Mouse (Mus musculus) urinary bladder, postnatal 10 days (tissue): ENCODE measurements around the gene Hnrnpk.
A peak's percentile ranks its signal among the peaks of the same experiment; 100 is the strongest.
"Not testable (repeated sequence)": the region's sequence is repeated elsewhere in the genome, so short reads cannot be mapped to it uniquely, and the experiment has no call there.

Experiments
- DNase-seq: peaks from one replicate; pipeline ENCODE4 v3.0.0; 2022; ENCODE audit warnings: low spot score

Gene Hnrnpk

DNA sequence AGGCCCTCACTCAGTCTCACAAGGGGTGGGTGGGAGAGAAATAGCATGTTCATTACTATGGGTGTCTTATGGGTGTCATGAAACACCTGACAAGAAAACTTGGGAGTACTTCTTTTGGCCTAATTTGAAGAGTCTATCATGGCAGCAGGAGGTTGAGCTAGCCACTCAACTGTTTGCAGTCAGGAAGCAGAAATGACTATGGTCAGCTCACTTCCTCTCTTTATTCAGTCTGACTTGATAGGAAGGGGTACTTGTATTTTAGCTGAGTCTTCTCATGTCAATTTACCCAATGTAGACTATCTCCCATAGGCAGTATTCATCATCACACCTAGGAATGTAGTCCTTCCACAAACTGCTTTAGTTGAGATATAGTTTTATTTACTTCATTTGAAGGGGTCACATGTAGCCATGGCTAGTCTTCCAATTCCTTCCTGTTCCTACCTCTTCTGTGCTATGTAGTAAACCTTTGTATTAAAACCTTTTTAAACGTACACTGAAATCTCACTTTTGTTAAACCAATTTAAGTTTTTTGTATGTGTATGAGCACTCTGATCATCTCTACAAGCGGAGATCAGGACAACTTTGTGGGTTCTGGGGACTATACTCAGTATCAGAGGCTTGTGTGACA is 13.7 kb downstream of the Hnrnpk start:
- no peak for DNase-seq

DNA sequence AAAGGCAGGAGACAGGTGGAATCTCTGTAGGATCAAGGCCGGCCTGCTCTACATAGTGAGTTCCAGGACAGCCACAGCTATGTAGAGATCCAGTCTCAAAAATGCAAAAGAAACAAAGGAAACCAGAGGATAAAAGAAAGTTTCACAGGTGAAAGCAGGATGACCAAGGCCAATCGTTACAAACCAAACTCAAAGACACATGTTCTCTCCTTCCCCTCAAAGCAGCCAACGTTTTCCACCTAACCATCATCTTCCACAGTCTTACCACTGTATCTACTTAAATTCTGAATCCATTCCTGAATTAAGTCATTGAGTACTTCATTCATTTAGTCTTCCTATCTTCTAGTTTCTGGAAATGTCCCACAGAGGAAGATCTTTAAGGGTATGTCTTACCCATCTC is 14.8 kb downstream of the Hnrnpk start:
- DNase-seq, result no peak

DNA sequence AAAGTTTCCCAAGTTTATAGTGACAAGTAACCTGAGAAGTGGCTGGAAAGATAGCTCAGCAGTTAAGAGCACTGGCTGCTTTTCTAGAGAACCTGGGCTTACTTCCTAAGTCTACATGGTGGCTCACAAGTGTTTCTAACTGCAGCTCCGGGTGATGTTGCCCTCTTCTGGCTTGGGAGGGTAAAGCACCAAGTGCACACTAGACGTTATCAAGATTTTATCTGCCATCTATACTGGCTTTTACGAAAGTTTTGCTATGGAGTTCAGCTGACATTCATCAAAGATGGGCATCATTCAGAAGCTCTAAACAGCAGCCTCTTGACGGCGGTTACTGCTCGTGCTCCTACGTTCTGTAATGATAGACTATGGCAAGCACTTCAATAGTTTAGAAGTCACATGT is 15.2 kb downstream of the Hnrnpk start:
- DNase-seq, result no peak

DNA sequence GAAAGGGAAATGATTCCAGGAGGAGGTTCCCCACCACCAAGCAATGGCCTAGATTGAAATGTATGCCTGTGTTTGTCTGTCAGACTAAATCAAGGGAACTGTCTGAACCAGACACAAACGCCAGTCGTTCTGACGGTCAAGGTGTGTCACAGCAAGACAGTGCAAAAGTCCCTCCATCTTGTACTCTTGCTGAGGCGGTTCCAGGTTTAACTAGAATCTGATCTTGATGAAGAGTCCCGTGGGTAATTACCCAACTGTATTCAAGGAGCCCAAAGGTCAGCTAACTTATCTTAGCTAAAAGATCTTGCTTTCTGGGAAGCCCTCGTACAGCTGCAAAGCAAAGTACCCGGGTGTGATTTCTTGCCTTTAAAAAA is 17.6 kb downstream of the Hnrnpk start:
- no peak for DNase-seq

DNA sequence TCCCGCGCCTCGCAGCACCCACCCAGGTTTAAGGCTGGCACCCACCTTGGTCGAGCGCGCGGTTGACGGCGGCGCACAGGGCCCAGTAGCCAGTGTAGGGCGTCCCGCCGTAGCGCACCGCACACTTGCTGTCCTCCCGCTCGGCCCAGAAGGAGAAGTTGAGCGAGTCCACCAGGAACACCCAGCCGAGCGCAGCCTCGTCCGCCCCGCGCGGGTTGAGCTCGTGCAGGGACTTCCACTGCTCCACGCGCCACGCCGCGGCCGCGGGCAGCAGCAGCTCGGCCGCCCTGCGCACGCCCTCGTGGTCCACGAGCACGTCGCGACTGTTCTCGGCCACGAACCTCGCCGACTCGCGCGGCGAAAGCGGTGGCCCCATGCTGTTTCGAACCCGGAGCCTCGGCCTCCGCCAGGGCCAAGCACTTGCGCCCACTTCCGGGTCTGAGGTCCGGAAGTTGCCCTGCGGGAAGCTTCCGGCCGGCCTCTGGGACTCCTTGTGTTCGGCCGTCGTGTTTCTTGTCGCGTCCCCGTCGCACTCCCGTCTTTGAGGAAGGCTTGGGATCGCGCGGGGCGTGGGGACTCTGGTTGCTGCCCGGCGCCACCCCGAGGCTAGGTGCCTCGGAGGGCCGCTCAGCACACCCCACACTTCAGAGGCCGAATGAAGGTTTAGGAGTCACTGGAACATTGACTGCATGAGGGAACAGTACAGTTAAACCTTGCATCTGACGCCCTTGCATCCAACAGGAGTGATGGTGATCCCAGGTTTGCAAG is 18.2 kb downstream of the Hnrnpk start, which contains the start of gene 2210016F16Rik:
TSS of gene 2210016F16Rik (minus strand) at position 447 of the 768 bp plus-strand sequence.
- DNase-seq, result no peak

DNA sequence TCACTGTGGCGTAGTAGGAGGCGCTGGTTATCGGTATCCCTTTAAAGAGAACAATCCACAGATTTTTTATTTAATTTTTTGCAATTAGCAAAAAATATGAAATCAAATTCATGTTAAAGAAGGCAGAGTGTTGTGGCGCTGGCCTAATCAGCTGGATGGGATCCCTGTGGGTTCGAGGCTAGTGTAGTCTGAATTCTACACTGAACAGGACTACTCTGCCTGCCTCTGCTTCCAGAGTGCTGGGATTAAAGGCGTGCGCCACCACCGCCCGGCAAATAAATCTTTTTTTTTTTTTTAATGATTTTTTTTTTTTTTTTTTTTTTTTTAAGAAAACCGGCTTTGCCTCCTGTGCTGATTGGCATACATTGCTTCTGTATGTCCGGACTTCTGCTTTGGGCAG is 18.8 kb downstream of the Hnrnpk start:
- DNase-seq, result no peak

DNA sequence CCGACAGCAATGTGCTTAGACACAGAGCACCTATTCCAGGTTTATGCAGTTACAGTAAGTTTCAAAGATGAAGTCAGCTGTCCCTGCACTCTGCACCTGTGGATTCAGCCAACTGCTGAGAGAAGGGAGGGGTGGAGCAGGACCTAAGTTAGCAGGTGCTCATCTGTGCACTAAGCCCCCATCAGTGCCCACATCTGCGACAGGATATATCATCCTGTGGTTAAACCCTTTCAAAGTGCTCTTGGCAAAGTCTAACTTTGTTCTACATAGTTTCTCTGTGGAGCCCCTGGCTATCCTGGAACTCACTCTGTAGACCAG is 30.0 kb downstream of the Hnrnpk start:
- no peak for DNase-seq

DNA sequence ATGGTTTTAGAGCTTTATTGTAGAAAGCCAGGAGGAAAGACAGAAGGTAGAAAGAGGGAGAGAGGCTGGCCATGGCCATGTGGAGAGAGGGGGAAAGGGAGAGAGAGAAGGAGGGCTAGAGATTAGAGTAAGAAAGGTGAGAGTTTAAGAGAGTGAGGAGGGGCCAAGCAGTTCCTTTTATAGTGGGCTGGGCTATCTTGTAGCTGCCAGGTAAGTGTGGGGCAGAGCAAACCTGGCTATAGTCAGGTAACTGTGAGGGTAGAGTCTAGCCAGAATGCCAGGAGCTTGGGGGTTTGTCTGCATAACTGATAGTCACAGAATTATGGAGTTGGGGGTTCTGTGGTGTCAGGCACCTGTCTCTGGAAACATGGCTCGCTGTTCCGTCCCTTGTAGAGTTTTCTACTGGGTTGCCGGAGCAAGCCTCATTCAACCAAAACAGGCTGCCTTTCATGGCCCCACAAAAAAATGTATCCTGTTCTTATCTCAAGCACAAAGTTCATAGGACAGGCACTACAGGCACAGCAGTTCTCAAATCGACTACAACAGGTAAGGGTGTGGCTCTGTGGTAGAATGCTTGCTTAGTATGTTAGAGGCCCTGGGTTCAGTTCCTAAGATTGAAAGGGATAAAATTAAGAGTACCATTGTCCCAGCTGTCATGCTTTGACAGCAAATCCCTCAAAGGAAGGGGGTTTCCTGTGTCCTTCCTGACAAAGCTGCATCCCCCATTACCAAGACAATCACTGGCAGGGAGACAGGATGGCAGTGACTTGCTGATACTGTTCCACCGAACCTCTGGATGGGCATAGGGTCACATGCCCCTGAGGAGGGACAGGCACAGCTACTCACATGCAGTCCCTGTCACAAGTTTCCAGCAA is 30.6 kb downstream of the Hnrnpk start:
- no peak for DNase-seq

DNA sequence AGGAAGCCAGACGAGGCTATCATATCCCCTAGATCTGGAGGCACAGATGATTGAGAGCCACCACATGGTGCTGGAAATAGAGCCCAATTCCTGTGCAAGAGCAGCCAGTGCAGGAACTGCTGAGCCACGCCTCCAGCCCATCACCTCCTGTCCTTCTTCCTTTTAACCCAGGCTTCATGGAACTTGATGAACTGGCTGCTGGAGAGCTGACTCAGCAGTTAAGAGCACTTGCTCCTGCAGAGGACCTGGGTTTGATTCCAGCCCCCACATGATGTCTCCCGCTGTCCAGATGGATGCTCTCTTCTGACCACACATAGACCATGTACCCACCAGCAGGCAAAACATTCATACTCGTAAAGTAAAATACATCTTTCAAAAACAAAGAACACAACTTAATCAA is 34.3 kb downstream of the Hnrnpk start:
- no peak for DNase-seq

DNA sequence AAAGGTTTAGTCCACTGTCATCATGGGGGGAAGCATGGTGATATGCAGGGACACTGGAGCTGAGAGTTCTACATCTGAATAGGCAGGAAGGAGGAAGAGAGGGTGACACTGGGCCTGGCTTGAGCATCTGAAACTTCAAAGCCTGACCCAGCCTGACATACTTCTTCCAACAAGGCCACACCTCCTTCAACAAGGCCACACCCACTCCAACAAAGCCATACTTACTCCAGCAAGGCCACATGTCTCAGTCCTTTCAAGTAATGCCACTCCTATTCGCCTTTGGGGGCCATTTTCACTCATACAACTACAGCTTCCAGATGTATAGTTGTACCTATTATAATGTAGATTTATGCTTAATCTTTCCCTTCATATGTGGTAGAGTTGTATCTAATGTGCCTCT is 35.5 kb downstream of the Hnrnpk start:
- DNase-seq, result no peak

DNA sequence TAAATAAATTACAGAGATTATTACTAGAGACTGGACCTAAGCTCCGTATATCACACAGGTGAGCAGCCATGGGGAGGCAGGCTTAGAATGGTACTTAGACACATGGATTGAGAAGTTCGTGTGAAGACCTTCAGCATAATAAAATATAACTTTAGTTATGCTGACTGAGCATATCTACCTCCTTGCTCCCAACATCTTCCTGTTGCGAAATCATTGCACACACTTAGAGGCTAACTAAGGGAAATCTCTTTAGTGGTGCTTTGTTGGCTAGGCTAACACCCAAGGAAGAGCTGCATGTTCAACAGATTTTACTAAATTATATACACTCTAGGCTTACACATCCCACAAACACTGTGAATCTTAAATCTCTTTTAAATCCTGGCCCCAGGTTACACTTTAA is 36.8 kb downstream of the Hnrnpk start:
- DNase-seq, result no peak

DNA sequence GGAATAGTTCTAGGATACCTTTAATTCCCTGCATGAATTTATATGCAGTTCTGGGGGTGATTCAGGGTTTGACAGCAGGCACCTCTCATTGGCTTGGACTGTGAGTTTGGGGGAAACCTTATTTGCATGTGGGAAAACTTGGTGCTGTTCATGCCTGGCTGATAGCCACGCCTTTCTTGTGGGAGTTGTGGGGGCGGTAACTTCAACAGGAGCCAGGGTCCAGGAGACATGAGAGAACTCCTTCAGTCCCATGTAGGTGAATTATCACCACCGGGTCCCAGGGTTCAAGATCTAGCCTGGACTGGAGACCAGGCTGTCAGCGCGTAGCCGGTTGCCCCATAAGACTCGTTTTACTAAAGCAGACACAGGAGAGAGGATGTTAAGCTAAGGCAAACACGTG is 38.0 kb downstream of the Hnrnpk start:
- DNase-seq, result not testable (repeated sequence)

DNA sequence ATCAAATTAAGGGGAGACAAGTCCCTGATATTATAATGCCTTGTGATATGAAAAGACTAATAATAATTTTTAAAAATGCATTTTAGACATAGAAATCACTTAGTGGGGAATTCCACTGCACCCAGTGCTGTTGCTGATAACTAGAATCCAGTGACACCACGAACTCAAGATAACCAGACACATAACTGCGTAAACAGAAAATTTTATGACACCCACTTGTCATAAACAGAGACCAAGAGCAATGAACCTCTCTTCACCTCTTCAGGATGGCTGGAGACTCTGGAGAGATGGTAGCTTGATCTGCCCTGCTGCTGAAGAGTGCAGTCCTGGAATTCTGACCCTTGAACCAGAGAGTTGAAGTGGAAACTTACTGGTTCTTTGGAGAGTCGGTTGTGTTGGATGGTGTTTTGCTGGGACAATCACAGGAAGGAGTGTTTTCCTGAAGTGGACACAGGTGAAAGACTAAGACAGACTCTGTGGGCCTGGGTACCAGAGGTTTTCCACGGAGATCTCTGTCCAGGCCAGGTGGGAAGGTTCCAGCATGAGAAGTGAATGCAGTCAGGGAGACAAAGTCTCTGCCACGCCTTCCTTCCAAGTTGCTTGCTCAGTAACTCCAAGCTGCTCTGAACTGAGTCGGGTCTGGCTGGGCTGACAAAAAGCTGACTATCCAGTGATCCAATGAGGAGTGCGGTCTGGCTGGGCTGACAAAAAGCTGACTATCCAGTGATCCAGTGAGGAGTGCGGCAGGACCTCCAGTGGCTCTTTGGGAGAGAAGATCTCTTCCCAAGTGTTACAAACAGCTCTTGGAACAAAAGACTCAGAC is 38.6 kb downstream of the Hnrnpk start:
- no peak for DNase-seq

DNA sequence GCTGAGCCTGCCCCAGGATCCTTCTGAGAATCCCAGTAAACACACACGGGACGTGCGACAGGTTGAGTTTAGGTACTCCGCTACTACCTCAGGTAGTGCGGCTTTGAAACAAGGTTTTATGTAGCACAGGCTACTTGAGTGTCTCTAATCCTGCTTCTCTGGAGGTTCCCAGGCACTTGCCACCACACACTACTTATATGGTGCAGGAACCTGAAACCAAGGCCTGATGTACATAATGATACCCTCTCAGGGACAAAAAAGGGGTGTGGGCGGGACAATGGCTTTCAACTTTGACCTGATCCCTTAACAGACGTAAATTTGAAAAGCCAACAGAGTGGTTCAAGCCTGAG is 43.9 kb downstream of the Hnrnpk start:
- DNase-seq, result no peak

DNA sequence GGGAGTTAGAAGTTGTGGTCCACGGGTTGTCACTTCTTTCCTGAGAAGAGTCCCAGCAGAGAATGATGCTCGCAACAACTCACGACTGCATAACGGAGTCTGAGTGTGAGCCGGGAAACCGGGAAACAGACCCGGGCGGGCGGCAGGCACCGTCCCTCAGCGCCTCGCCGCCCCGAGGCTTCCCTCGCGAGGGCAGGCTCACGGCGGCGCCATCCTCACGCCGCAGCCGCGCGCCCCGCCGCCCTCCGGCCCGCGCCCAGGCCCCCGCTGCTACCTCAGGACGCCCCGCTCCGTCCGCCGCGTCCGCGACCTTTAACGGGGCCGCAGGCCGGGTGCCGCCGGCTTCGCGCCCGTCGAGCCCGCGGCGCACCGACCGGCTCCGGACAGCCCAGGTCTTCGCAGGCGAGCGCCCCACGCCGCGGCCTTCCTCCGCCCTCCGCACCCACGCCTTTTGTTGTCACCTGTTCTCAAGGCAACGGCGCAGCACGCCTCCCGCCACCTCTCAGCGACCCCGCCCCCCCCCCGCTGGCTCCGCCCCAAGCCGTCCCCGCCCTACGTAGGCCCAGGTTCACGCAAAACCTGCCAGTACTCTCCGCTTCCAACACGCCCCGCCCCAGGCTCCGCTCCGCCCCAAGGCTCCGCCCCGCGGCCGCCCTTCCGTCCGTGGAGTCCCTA is 44.4 kb downstream of the Hnrnpk start, which contains the start of gene Kif27:
TSS of gene Kif27 (minus strand) at position 494 of the 675 bp plus-strand sequence.
- peak; percentile 33 for DNase-seq

DNA sequence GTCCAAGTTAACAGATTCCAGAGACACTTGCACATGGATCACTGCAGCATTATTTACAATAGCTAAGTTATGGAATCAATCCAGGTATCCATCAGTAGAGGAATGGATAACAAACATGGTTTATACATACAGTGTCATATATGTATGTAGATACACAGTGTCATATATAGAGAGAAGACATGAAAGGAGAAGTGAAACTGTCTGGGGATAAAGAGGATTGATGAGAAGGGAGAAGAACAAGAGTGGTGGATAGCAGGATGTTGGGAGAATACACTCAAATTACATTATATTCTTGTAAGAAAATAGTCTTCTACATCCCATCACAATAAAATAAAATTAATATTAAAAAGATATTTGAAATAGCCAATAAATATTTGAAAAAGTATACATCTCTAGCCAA is 50.1 kb downstream of the Hnrnpk start:
- no peak for DNase-seq

DNA sequence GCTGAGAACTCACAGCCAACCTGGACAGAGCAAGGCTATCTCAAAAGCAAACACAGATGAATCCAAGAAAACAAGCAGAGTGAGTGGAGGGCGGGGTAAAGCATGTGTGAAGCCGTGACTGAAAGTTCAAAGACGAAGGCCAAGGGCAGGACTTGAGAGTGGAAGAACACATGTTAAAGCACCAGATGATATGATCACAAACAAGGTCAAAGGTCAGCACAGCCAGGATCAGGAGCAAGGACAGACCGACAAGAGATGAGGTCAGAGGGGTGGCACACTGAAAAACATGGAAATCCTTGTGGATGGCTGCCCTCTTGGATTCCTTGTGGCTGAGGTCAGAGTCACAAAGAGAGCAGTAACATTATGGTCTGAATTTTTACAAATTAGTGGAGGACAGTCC is 52.5 kb downstream of the Hnrnpk start:
- DNase-seq, result no peak

DNA sequence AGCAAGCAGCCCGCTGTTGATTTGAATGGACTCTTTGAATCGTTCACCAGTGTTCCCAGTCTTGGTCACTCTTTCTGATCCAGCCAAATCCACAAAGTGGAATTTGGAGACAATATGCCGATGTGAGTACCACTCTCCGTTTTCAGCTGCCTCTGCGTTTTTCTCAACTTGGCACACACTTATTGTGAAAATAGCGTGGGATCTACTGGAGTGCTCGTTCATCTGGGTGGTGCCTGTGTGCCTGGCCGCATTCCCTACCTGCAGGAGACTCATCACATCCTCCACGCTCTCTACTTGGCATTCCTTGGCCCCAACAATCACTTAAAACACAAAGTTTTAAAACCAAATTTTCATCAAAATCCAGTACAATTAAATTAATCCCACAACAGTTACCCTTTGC is 58.6 kb downstream of the Hnrnpk start:
- no peak for DNase-seq
